Mouse (Mus musculus): ENCODE results near the gene Rtf2. TPM values are rescaled to one million over a fixed set of nuclear protein-coding genes. Genes with fewer than 3 reads are reported as not detected.

Rtf2 gene
- total and polyA plus RNA-seq, 2 experiments: 31.5 to 37.0 TPM

GRCm38 (mm10) chr2:172483766-172484413 lies 43.5 kb downstream of the Rtf2 start:
- no peak overlapping the region for H3K9ac ChIP-seq (ENCODE audit: low read depth, low read length)
- no peaks in the 10 kb centered on the region for H3K36me3 ChIP-seq (ENCODE audit: control insufficient read depth, insufficient read depth, low read length)

DNA sequence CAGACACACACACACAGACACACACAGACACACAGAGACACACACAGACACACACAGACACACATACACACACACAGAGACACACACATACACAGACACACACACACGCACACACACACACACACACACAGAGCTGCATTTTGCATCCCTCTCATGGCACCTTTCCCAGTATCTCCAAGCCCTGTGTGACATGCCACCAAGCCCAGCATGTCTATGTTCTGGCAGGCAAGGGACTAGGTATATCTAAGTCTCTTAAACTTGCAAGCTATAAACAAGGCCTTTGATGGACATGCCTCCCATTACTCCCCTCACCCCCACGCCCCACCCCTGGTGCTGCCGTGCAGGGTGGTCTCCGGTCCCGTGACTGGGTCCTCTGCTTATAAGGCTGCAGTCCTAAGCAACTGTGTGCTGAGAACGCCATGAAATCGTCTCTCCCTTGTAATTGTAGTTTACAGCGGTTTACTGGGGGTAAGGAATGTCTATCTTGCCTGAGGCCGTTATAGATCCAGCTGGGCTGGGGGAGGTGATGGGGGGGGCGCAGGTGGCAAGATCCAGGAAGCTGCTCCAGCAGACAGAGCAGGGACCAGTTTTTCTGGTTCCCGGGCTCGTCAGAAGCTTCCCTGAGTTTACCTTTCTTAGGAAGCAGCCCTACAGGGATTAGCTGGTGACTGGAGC lies 44.5 kb downstream of the Rtf2 start:
- H3K4me3 ChIP-seq (ENCODE audit: insufficient read depth, low read depth, low read length): no peak overlapping the region
- no peaks in the 10 kb centered on the region for H3K4me1 ChIP-seq (ENCODE audit: control insufficient read depth, insufficient read depth, low read length)
- no peaks in the 10 kb centered on the region for H3K27me3 ChIP-seq (ENCODE audit: control insufficient read depth, insufficient read depth, low read length)
- no peak for DNase-seq (ENCODE audit: extremely low read depth, low read depth, low spot score)
- no peak for TF ChIP-seq CTCF (IDR thresholded peaks at IDR 0.05; ENCODE audit: low read depth, low read length)
- no peak for TF ChIP-seq POLR2A (IDR thresholded peaks at IDR 0.05; ENCODE audit: extremely low read depth, insufficient read depth, low read length)
- H3K79me2 ChIP-seq (ENCODE audit: control insufficient read depth, insufficient read depth, low read length): no peaks in the 10 kb centered on the region
- no peak overlapping the region for H3K27ac ChIP-seq (replicated peaks; ENCODE audit: insufficient read depth, low read depth, low read length)
- WGBS: 55% methylated on average over 12 of the region's 12 CpGs
- H3K9ac ChIP-seq (ENCODE audit: low read depth, low read length): no peak overlapping the region
- H3K36me3 ChIP-seq (ENCODE audit: control insufficient read depth, insufficient read depth, low read length): no peaks in the 10 kb centered on the region

More at GRCm38 (mm10) chr2:172483766-172484413, 43.5 kb downstream of the Rtf2 start:
- WGBS: 89% methylated on average over 14 of the region's 14 CpGs
- no peak for TF ChIP-seq CTCF (IDR thresholded peaks at IDR 0.05; ENCODE audit: low read depth, low read length)
- TF ChIP-seq POLR2A (IDR thresholded peaks at IDR 0.05; ENCODE audit: extremely low read depth, insufficient read depth, low read length): no peak
- H3K27me3 ChIP-seq (ENCODE audit: control insufficient read depth, insufficient read depth, low read length): no peaks in the 10 kb centered on the region
- no peak overlapping the region for H3K4me3 ChIP-seq (ENCODE audit: insufficient read depth, low read depth, low read length)
- DNase-seq (ENCODE audit: extremely low read depth, low read depth, low spot score): no peak
- H3K4me1 ChIP-seq (ENCODE audit: control insufficient read depth, insufficient read depth, low read length): no peaks in the 10 kb centered on the region
- H3K27ac ChIP-seq (replicated peaks; ENCODE audit: insufficient read depth, low read depth, low read length): no peak overlapping the region
- H3K79me2 ChIP-seq (ENCODE audit: control insufficient read depth, insufficient read depth, low read length): no peaks in the 10 kb centered on the region

- Histone ChIP-seq H3K27ac (replicated peaks; ENCODE audit: insufficient read depth, low read depth, low read length) (no peak overlapping the region), H3K4me3 (ENCODE audit: insufficient read depth, low read depth, low read length) (no peak overlapping the region), H3K36me3 (ENCODE audit: control insufficient read depth, insufficient read depth, low read length) (no peaks in the 10 kb centered on the region), H3K27me3 (ENCODE audit: control insufficient read depth, insufficient read depth, low read length) (no peaks in the 10 kb centered on the region), H3K4me1 (ENCODE audit: control insufficient read depth, insufficient read depth, low read length) (no peaks in the 10 kb centered on the region), H3K79me2 (ENCODE audit: control insufficient read depth, insufficient read depth, low read length) (no peaks in the 10 kb centered on the region), H3K9ac (ENCODE audit: low read depth, low read length) (no peak overlapping the region)
- WGBS: 56% methylated on average over 8 of the region's 8 CpGs
- no peak for DNase-seq (ENCODE audit: extremely low read depth, low read depth, low spot score)
- TF ChIP-seq CTCF (IDR thresholded peaks at IDR 0.05; ENCODE audit: low read depth, low read length) (no peak), POLR2A (IDR thresholded peaks at IDR 0.05; ENCODE audit: extremely low read depth, insufficient read depth, low read length) (no peak)
Measured at GRCm38 (mm10) chr2:172496736-172497345, 56.5 kb downstream of the Rtf2 start.

DNA sequence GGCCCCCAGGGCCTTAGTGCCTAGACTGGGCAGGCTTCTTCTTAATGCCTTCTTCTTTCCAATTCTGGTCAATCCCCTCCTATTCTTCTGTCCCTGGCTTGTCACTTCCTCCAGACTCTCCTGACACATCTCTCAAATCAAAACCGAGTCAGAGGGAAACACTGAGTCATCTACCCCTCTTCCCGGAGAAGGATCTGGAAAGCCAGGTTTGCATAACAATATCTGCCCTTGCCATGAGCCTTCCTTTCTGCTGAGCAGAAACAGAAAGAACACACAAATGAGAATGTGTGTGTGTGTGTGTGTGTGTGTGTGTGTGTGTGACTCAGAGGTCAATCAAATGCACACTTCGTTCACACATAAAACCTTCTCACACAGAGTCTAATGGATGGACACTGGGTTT lies 58.5 kb downstream of the Rtf2 start:
- H3K4me1 ChIP-seq (ENCODE audit: control insufficient read depth, insufficient read depth, low read length): no peaks in the 10 kb centered on the region
- 82% methylated on average over 3 of the region's 3 CpGs for WGBS
- H3K4me3 ChIP-seq (ENCODE audit: insufficient read depth, low read depth, low read length): no peak overlapping the region
- no peak for TF ChIP-seq POLR2A (IDR thresholded peaks at IDR 0.05; ENCODE audit: extremely low read depth, insufficient read depth, low read length)
- TF ChIP-seq CTCF (IDR thresholded peaks at IDR 0.05; ENCODE audit: low read depth, low read length): no peak
- H3K9ac ChIP-seq (ENCODE audit: low read depth, low read length): no peak overlapping the region
- no peaks in the 10 kb centered on the region for H3K36me3 ChIP-seq (ENCODE audit: control insufficient read depth, insufficient read depth, low read length)
- H3K27me3 ChIP-seq (ENCODE audit: control insufficient read depth, insufficient read depth, low read length): no peaks in the 10 kb centered on the region
- H3K79me2 ChIP-seq (ENCODE audit: control insufficient read depth, insufficient read depth, low read length): no peaks in the 10 kb centered on the region
- no peak overlapping the region for H3K27ac ChIP-seq (replicated peaks; ENCODE audit: insufficient read depth, low read depth, low read length)
- DNase-seq (ENCODE audit: extremely low read depth, low read depth, low spot score): no peak

DNA sequence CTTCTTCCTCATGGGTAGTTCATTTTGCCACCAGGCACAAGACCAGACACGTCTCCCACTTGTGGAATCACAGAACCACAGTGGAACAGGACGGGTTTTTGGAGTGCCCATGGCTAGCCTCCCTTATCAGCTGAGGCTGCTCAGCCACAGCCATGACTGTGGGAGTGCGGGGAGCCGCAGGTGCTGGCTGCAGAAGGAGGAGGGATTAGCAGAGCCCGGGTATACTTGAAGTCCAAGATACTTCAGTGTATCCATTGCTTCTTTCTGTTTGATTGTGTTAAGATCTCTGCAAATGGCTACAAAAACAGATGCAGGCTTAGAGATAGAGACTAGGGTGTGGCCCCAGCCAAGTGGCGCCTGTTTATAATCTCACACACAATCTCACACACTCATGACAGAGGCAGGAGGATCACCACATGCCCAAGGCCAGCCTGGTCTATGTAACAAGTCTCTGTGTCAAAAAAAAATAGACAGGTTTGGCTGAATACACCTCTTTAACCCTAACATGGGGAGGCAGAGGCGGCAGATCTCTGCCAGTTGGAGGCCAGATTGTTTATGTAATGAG lies 60.5 kb downstream of the Rtf2 start:
- H3K36me3 ChIP-seq (ENCODE audit: control insufficient read depth, insufficient read depth, low read length): no peaks in the 10 kb centered on the region
- no peak overlapping the region for H3K4me3 ChIP-seq (ENCODE audit: insufficient read depth, low read depth, low read length)
- no peak for DNase-seq (ENCODE audit: extremely low read depth, low read depth, low spot score)
- H3K9ac ChIP-seq (ENCODE audit: low read depth, low read length): no peak overlapping the region
- H3K27me3 ChIP-seq (ENCODE audit: control insufficient read depth, insufficient read depth, low read length): no peaks in the 10 kb centered on the region
- H3K79me2 ChIP-seq (ENCODE audit: control insufficient read depth, insufficient read depth, low read length): no peaks in the 10 kb centered on the region
- H3K27ac ChIP-seq (replicated peaks; ENCODE audit: insufficient read depth, low read depth, low read length): no peak overlapping the region
- WGBS: 57% methylated on average over 7 of the region's 7 CpGs
- TF ChIP-seq CTCF (IDR thresholded peaks at IDR 0.05; ENCODE audit: low read depth, low read length) (no peak), POLR2A (IDR thresholded peaks at IDR 0.05; ENCODE audit: extremely low read depth, insufficient read depth, low read length) (no peak)
- H3K4me1 ChIP-seq (ENCODE audit: control insufficient read depth, insufficient read depth, low read length): no peaks in the 10 kb centered on the region
